ENCODE assay signal across 7 mouse cellular contexts in the genomic region with DNA sequence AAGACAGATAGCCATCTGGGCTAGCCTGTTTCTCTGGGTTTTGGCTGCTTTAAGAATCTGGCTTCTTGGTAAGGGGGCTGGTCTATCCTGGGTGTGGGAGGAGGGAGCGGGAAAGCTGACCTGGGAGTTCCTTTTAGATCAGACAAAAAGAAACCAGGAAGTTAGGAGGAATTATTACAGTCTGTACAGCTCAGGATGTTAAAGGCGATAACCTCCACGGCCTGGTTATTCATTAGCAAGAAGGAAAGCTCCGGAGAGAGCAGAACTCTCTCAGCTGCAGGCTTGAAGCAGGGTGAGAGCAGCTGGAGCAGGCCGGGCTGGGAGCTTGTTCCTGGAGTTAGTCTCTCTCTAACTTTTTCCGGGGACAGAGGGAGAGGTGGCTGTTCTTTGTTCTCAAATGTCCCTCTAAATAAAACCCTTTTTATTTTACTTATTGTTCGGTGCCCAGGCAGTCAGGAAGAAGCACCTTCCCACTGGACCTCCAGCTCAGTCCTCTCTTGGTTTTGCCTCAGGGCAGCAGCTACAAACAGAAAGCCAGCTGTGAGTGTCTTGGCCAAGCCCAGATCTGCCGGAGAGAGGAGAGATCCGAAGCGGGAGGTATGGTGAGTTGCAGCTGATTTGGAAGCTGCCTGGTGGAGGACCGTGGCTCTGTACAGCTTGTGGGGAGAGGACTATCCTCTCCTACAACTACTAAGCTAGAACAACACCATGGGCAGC. TPM values are rescaled to one million over a fixed set of nuclear protein-coding genes. Genes with fewer than 3 reads are reported as not detected.
DNase-seq lines count a peak whose midpoint lies in the region; ATAC-seq lines count a peak whose summit lies in the region.

A gene (plus strand): TSS at position 103 of the 717 bp plus-strand sequence.

- peak within 1 kb of the TSS; percentile 47; the same call in 1 of the 2 replicates for H3K27ac ChIP-seq in embryonic facial prominence, embryonic 11.5 days (replicated peaks; ENCODE audit: low read depth, low read length)
- no peak within 1 kb of the TSS for H3K27ac ChIP-seq in hindbrain, embryonic 12.5 days

- peak within 1 kb of the TSS; percentile 37 for H3K4me3 ChIP-seq in embryonic facial prominence, embryonic 11.5 days (ENCODE audit: low read depth, low read length)
- H3K4me3 ChIP-seq in hindbrain, embryonic 12.5 days = peak within 1 kb of the TSS; percentile 16; the same call in 1 of the 2 replicates

- no peaks in the 10 kb centered on the region for H3K36me3 ChIP-seq in embryonic facial prominence, embryonic 11.5 days (replicated peaks; ENCODE audit: control insufficient read depth, insufficient read depth, low read depth, low read length)
- H3K36me3 ChIP-seq in hindbrain, embryonic 12.5 days = no peaks in the 10 kb centered on the region

- no peaks in the 10 kb centered on the region for H3K9me3 ChIP-seq in embryonic facial prominence, embryonic 11.5 days (replicated peaks; ENCODE audit: control insufficient read depth, low read length)
- no peaks in the 10 kb centered on the region for H3K9me3 ChIP-seq in hindbrain, embryonic 12.5 days (replicated peaks)

- 24% methylated on average over 11 of the region's 11 CpGs for WGBS in embryonic facial prominence, embryonic 11.5 days
- 30% methylated on average over 11 of the region's 11 CpGs for WGBS in hindbrain, embryonic 12.5 days

- DNase-seq in adrenal gland, adult 2 months = peak; percentile 75
- DNase-seq in embryonic facial prominence, embryonic 11.5 days (ENCODE audit: low spot score) = peak; percentile 44
- peak; percentile 21 for DNase-seq in liver
- DNase-seq in ovary, postnatal 14 days (ENCODE audit: low spot score) = peak; percentile 12
- DNase-seq in cerebellum, adult 9-11 months = no peak
- no peak for DNase-seq in cerebellum, postnatal 4 days (ENCODE audit: low spot score in 2 of 2)

- no peaks in the 10 kb centered on the region for H3K27me3 ChIP-seq in embryonic facial prominence, embryonic 11.5 days (ENCODE audit: control insufficient read depth, insufficient read depth, low read length)
- no peaks in the 10 kb centered on the region for H3K27me3 ChIP-seq in hindbrain, embryonic 12.5 days

- H3K4me1 ChIP-seq in embryonic facial prominence, embryonic 11.5 days (ENCODE audit: control insufficient read depth, insufficient read depth, low read length) = peaks cover 2% of the 10 kb centered on the region; the same call in 1 of the 2 replicates
- H3K4me1 ChIP-seq in hindbrain, embryonic 12.5 days = no peaks in the 10 kb centered on the region; the same call in 1 of the 2 replicates

- H3K4me2 ChIP-seq in embryonic facial prominence, embryonic 11.5 days (ENCODE audit: low read depth, low read length) = peak within 1 kb of the TSS; percentile 53
- peak within 1 kb of the TSS; percentile 29; the same call in 1 of the 2 replicates for H3K4me2 ChIP-seq in hindbrain, embryonic 12.5 days (replicated peaks)

- peak within 1 kb of the TSS; percentile 62 for H3K9ac ChIP-seq in embryonic facial prominence, embryonic 11.5 days (replicated peaks; ENCODE audit: low read length)
- H3K9ac ChIP-seq in hindbrain, embryonic 12.5 days = no peak within 1 kb of the TSS

- ATAC-seq in embryonic facial prominence, embryonic 11.5 days (replicated peaks; ENCODE audit: insufficient number of reproducible peaks, low FRiP score, low TSS enrichment, low read depth) = peak; percentile 79
- no peak for ATAC-seq in hindbrain, embryonic 12.5 days (ENCODE audit: low FRiP score)

RNA-seq across cellular contexts. Expression of the gene that starts here (rescaled TPM):
- total RNA-seq in adrenal gland, adult 2 months (2021) = 10 to 100 TPM in 1 of 2 experiments, 1 to 10 TPM in 1; 7.1 to 19.8 TPM
- 0.97 and 1.3 TPM in 2 replicates for polyA plus RNA-seq in adrenal gland, adult 2 months (2012; rRNA removed)
- 11.1 and 11.2 TPM in 2 replicates for polyA plus RNA-seq in embryonic facial prominence, embryonic 11.5 days (2014; fragmentation: Nextera tagmentation; extraction: Ambion mirVana)
- polyA plus RNA-seq in hindbrain, embryonic 12.5 days (2016; fragmentation: Nextera tagmentation; extraction: Ambion mirVana) = 3.3 and 4.3 TPM in 2 replicates

Comparison
In these comparisons a context has a peak if more than half of its experiments do, and no peak if none do; other contexts are left out.
1. DNase-seq: peak in adrenal gland, adult 2 months (single experiment), embryonic facial prominence, embryonic 11.5 days (single experiment), liver (single experiment) and ovary, postnatal 14 days (single experiment); none in cerebellum, adult 9-11 months (single experiment) and cerebellum, postnatal 4 days (0 of 2).